In genomic region chr5:139381586-139382513, GRCm38 (mm10) we compare ENCODE assay signal across 8 mouse cellular contexts. TPM values are rescaled to one million over a fixed set of nuclear protein-coding genes. Genes with fewer than 3 reads are reported as not detected.
DNase-seq lines count a peak whose midpoint lies in the region; ATAC-seq and TF ChIP-seq lines count a peak whose summit lies in the region.

No protein-coding gene starts in this region.

- H3K27ac ChIP-seq in bone marrow, adult 2 months (ENCODE audit: control insufficient read depth, insufficient read depth, low read depth, low read length, poor library complexity) = peak overlapping the region; percentile 95
- peak overlapping the region; percentile 47 for H3K27ac ChIP-seq in hindbrain, embryonic 15.5 days (replicated peaks)
- H3K27ac ChIP-seq in liver, embryonic 16.5 days (ENCODE audit: low read length) = peak overlapping the region; percentile 100

- peaks cover 19% of the 10 kb centered on the region for H3K4me1 ChIP-seq in bone marrow, adult 2 months (ENCODE audit: control insufficient read depth, insufficient read depth, low read length)
- H3K4me1 ChIP-seq in hindbrain, embryonic 15.5 days (replicated peaks) = peaks cover 49% of the 10 kb centered on the region
- H3K4me1 ChIP-seq in liver, embryonic 16.5 days (ENCODE audit: control insufficient read depth, low read depth, low read length) = peaks cover 87% of the 10 kb centered on the region

- H3K36me3 ChIP-seq in hindbrain, embryonic 15.5 days = no peaks in the 10 kb centered on the region
- peaks cover 7% of the 10 kb centered on the region for H3K36me3 ChIP-seq in liver, embryonic 16.5 days (ENCODE audit: control insufficient read depth, insufficient read depth)
- no peaks in the 10 kb centered on the region; the same call in 1 of the 2 replicates for H3K36me3 ChIP-seq in splenic B cell, adult 2 months (ENCODE audit: control insufficient read depth, insufficient read depth, low read length, poor library complexity, severe bottlenecking)

- H3K4me2 ChIP-seq in hindbrain, embryonic 15.5 days = peak overlapping the region; percentile 66; the same call in 1 of the 2 replicates
- H3K4me2 ChIP-seq in liver, embryonic 16.5 days (ENCODE audit: low read depth, low read length) = peak overlapping the region; percentile 96

- no peak overlapping the region for H3K9ac ChIP-seq in hindbrain, embryonic 15.5 days
- H3K9ac ChIP-seq in liver, embryonic 16.5 days (ENCODE audit: low read depth, low read length) = peak overlapping the region; percentile 95

- DNase-seq in heart, adult 18-20 months = peak; percentile 64 to 68
- DNase-seq in heart, postnatal 14 days = no peak
- DNase-seq in splenic B cell, adult 2 months (ENCODE audit: low read depth, low spot score) = peak; percentile 57
- no peak for DNase-seq in cerebellum, postnatal 4 days (ENCODE audit: low spot score in 2 of 2)
- no peak for DNase-seq in right cerebral cortex, postnatal 25 days

- no peak for ATAC-seq in hindbrain, embryonic 15.5 days (ENCODE audit: low FRiP score, low read depth)
- peak; percentile 56 for ATAC-seq in liver, embryonic 16.5 days (ENCODE audit: low read depth)

- 26% methylated on average over 18 of the region's 18 CpGs for WGBS in bone marrow, adult 2 months
- 84% methylated on average over 18 of the region's 18 CpGs for WGBS in hindbrain, embryonic 15.5 days
- WGBS in liver, embryonic 16.5 days (ENCODE audit: insufficient replicate concordance) = 28% methylated on average over 18 of the region's 18 CpGs

- intact Hi-C loops in heart, postnatal 14 days (cut with DNase I) = loop anchor here (2.0 kb wide), 1 partner anchor 13 kb away; no protein-coding TSS in a partner anchor

- H3K9me3 ChIP-seq in hindbrain, embryonic 15.5 days = no peaks in the 10 kb centered on the region
- H3K9me3 ChIP-seq in liver, embryonic 16.5 days (replicated peaks; ENCODE audit: control insufficient read depth, low read length) = no peaks in the 10 kb centered on the region

- no peak; the same call in 1 of the 2 replicates for TF ChIP-seq POLR2A in bone marrow, adult 2 months (IDR thresholded peaks at IDR 0.05; ENCODE audit: borderline replicate concordance, control insufficient read depth, low read depth, low read length)

- peak overlapping the region; percentile 56 for H3K4me3 ChIP-seq in bone marrow, adult 2 months (replicated peaks; ENCODE audit: control insufficient read depth, low read depth, low read length)
- H3K4me3 ChIP-seq in hindbrain, embryonic 15.5 days = no peak overlapping the region
- H3K4me3 ChIP-seq in liver, embryonic 16.5 days (ENCODE audit: low read depth, low read length) = peak overlapping the region; percentile 99

- no peak for TF ChIP-seq CTCF in bone marrow, adult 2 months (IDR thresholded peaks at IDR 0.05; ENCODE audit: control insufficient read depth, insufficient read depth, low read length)

- no peaks in the 10 kb centered on the region for H3K27me3 ChIP-seq in hindbrain, embryonic 15.5 days
- H3K27me3 ChIP-seq in liver, embryonic 16.5 days (ENCODE audit: control insufficient read depth, insufficient read depth, low read depth, low read length) = no peaks in the 10 kb centered on the region
- no peaks in the 10 kb centered on the region for H3K27me3 ChIP-seq in splenic B cell, adult 2 months (ENCODE audit: control insufficient read depth, insufficient read depth, low read length, poor library complexity, severe bottlenecking)

RNA-seq across cellular contexts. Expression of gene Gpr146, which starts 4.4 kb away (rescaled TPM):
- total RNA-seq in heart, adult 18-20 months (2021) = 10 to 100 TPM; 39.6 to 40.5 TPM
- 10 to 100 TPM; 41.8 to 46.5 TPM for total RNA-seq in heart, postnatal 14 days (2021)
- 14.6 and 20.1 TPM in 2 replicates for polyA plus RNA-seq in bone marrow, adult 2 months (2011; ENCODE audit: insufficient read depth, insufficient read length, low replicate concordance, missing spikeins)
- 2.6 and 2.9 TPM in 2 replicates for polyA plus RNA-seq in hindbrain, embryonic 15.5 days (2015; fragmentation: Nextera tagmentation; extraction: Ambion mirVana)
- 20.6 and 24.1 TPM in 2 replicates for polyA plus RNA-seq in liver, embryonic 16.5 days (2015; fragmentation: Nextera tagmentation; extraction: Ambion mirVana)

RNA-seq across cellular contexts. Expression of gene C130050O18Rik, which starts 23.2 kb away (rescaled TPM):
- under 1 TPM; 0.47 to 0.69 TPM for total RNA-seq in heart, adult 18-20 months (2021)
- under 1 TPM; 0.74 to 0.80 TPM for total RNA-seq in heart, postnatal 14 days (2021)
- polyA plus RNA-seq in bone marrow, adult 2 months (2011; ENCODE audit: insufficient read depth, insufficient read length, low replicate concordance, missing spikeins) = 0.88 and 4.0 TPM in 2 replicates
- polyA plus RNA-seq in hindbrain, embryonic 15.5 days (2015; fragmentation: Nextera tagmentation; extraction: Ambion mirVana) = 0.22 and 0.43 TPM in 2 replicates
- 1.2 and 1.6 TPM in 2 replicates for polyA plus RNA-seq in liver, embryonic 16.5 days (2015; fragmentation: Nextera tagmentation; extraction: Ambion mirVana)

RNA-seq across cellular contexts. Expression of gene Cyp2w1, which starts 29.4 kb away (rescaled TPM):
- total RNA-seq in heart, adult 18-20 months (2021) = not detected
- total RNA-seq in heart, postnatal 14 days (2021) = not detected
- polyA plus RNA-seq in bone marrow, adult 2 months (2011; ENCODE audit: insufficient read depth, insufficient read length, low replicate concordance, missing spikeins) = not detected in 2 replicates
- not detected in 2 replicates for polyA plus RNA-seq in hindbrain, embryonic 15.5 days (2015; fragmentation: Nextera tagmentation; extraction: Ambion mirVana)
- polyA plus RNA-seq in liver, embryonic 16.5 days (2015; fragmentation: Nextera tagmentation; extraction: Ambion mirVana) = 0.42 TPM in 1 of 2 replicates, not detected in the other

RNA-seq across cellular contexts. Expression of gene Cox19, which starts 30.6 kb away (rescaled TPM):
- 100 to 1,000 TPM in 1 of 2 experiments, 10 to 100 TPM in 1; 82.6 to 103 TPM for total RNA-seq in heart, adult 18-20 months (2021)
- 10 to 100 TPM; 78.6 to 85.9 TPM for total RNA-seq in heart, postnatal 14 days (2021)
- polyA plus RNA-seq in bone marrow, adult 2 months (2011; ENCODE audit: insufficient read depth, insufficient read length, low replicate concordance, missing spikeins) = 27.6 and 39.3 TPM in 2 replicates
- 91.9 and 98.8 TPM in 2 replicates for polyA plus RNA-seq in hindbrain, embryonic 15.5 days (2015; fragmentation: Nextera tagmentation; extraction: Ambion mirVana)
- 42.2 and 48.1 TPM in 2 replicates for polyA plus RNA-seq in liver, embryonic 16.5 days (2015; fragmentation: Nextera tagmentation; extraction: Ambion mirVana)

RNA-seq across cellular contexts. Expression of gene Gper1, which starts 41.1 kb away (rescaled TPM):
- 1 to 10 TPM; 1.1 to 1.3 TPM for total RNA-seq in heart, adult 18-20 months (2021)
- total RNA-seq in heart, postnatal 14 days (2021) = 1 to 10 TPM; 2.7 TPM
- not detected in 2 replicates for polyA plus RNA-seq in bone marrow, adult 2 months (2011; ENCODE audit: insufficient read depth, insufficient read length, low replicate concordance, missing spikeins)
- polyA plus RNA-seq in hindbrain, embryonic 15.5 days (2015; fragmentation: Nextera tagmentation; extraction: Ambion mirVana) = 7.6 and 8.6 TPM in 2 replicates
- 0.07 and 0.15 TPM in 2 replicates for polyA plus RNA-seq in liver, embryonic 16.5 days (2015; fragmentation: Nextera tagmentation; extraction: Ambion mirVana)

Comparison
In these comparisons a context has a peak if more than half of its experiments do, and no peak if none do; other contexts are left out.
1. DNase-seq: peak in heart, adult 18-20 months (2 of 2) and splenic B cell, adult 2 months (single experiment); none in heart, postnatal 14 days (0 of 2), cerebellum, postnatal 4 days (0 of 2) and right cerebral cortex, postnatal 25 days (single experiment).
2. H3K27ac ChIP-seq: peak in every context shown above with its lines; median percentile 100 in liver, embryonic 16.5 days; 95 in bone marrow, adult 2 months; 47 in hindbrain, embryonic 15.5 days.